Mouse (Mus musculus): ENCODE results near the gene Klra9.

- TF ChIP-seq CTCF (IDR thresholded peaks at IDR 0.05; ENCODE audit: extremely low read depth, insufficient read depth, low read length): no peak
- TF ChIP-seq POLR2A (IDR thresholded peaks at IDR 0.05; ENCODE audit: extremely low read depth, insufficient read depth, low read length): no peak
Observed at GRCm38 (mm10) chr6:130237536-130237935, 44.6 kb upstream of the Klra9 start.
